20 mouse cellular contexts compared by ENCODE assay signal in genomic region chr8:120566681-120567080, GRCm38 (mm10). TPM values are rescaled to one million over a fixed set of nuclear protein-coding genes. Genes with fewer than 3 reads are reported as not detected.
DNase-seq lines count a peak whose midpoint lies in the region; ATAC-seq lines count a peak whose summit lies in the region.
"Had no signal": no experiment of that assay in that cellular context is flagged by ENCODE, and none has a peak within 500 bp of the region (broad histone marks: within the 10 kb centered on the region; RNA-seq: fewer than 3 reads in every experiment).

No protein-coding gene starts in this region.

- H3K27ac ChIP-seq in hindbrain, embryonic 10.5 days: peak overlapping the region; percentile 74
- no peak overlapping the region for H3K27ac ChIP-seq in hindbrain, embryonic 16.5 days (ENCODE audit: low read depth, low read length)
- peak overlapping the region; percentile 89 for H3K27ac ChIP-seq in neural tube, embryonic 13.5 days (replicated peaks)
- H3K27ac ChIP-seq: heart, embryonic 15.5 days; hindbrain, embryonic 15.5 days had no signal

- peaks cover 86% of the 10 kb centered on the region for H3K36me3 ChIP-seq in hindbrain, embryonic 10.5 days
- H3K36me3 ChIP-seq in hindbrain, embryonic 16.5 days (ENCODE audit: control insufficient read depth, insufficient read depth, low read length): peaks cover 29% of the 10 kb centered on the region
- H3K36me3 ChIP-seq in neural tube, embryonic 13.5 days: peaks cover 53% of the 10 kb centered on the region

- DNase-seq in hindbrain, embryonic 10.5 days (ENCODE audit: low spot score): no peak
- DNase-seq in neural tube, embryonic 10.5 days (ENCODE audit: extremely low spot score, low spot score): no peak
- DNase-seq in cerebellum, postnatal 36 days: peak; percentile 57 to 66
- no peak for DNase-seq in adipocyte (ENCODE audit: low spot score)
- DNase-seq in T-cell, adult 2 months (ENCODE audit: low spot score): no peak
- DNase-seq: adrenal gland, adult 8-10 months; heart, adult 11 months; kidney, adult 11 months; kidney, postnatal 10 days; liver; lung, adult 18-20 months; lung, postnatal 36 days; retina, postnatal 1 day; thymus, postnatal 4 days had no signal

- H3K27me3 ChIP-seq in hindbrain, embryonic 10.5 days (ENCODE audit: insufficient read depth, poor library complexity, severe bottlenecking): peaks cover 3% of the 10 kb centered on the region; the same call in 1 of the 2 replicates
- H3K27me3 ChIP-seq in hindbrain, embryonic 16.5 days (replicated peaks; ENCODE audit: control insufficient read depth, insufficient read depth, low read length): no peaks in the 10 kb centered on the region
- no peaks in the 10 kb centered on the region for H3K27me3 ChIP-seq in neural tube, embryonic 13.5 days
- H3K27me3 ChIP-seq: heart, embryonic 15.5 days; hindbrain, embryonic 15.5 days; midbrain, embryonic 13.5 days had no signal

- H3K9ac ChIP-seq in hindbrain, embryonic 16.5 days (ENCODE audit: low read depth, low read length): no peak overlapping the region
- H3K9ac ChIP-seq in neural tube, embryonic 13.5 days: peak overlapping the region; percentile 14; the same call in 1 of the 2 replicates
- H3K9ac ChIP-seq: heart, embryonic 15.5 days; hindbrain, embryonic 15.5 days; midbrain, embryonic 13.5 days had no signal

- no peak overlapping the region for H3K4me3 ChIP-seq in hindbrain, embryonic 10.5 days
- no peak overlapping the region for H3K4me3 ChIP-seq in hindbrain, embryonic 16.5 days (ENCODE audit: low read length)
- H3K4me3 ChIP-seq in neural tube, embryonic 13.5 days: no peak overlapping the region
- H3K4me3 ChIP-seq: heart, embryonic 15.5 days; hindbrain, embryonic 15.5 days; midbrain, embryonic 13.5 days; myocyte had no signal

- no peak overlapping the region for H3K4me2 ChIP-seq in hindbrain, embryonic 16.5 days (ENCODE audit: low read length)
- no peak overlapping the region for H3K4me2 ChIP-seq in neural tube, embryonic 13.5 days
- H3K4me2 ChIP-seq: heart, embryonic 15.5 days; hindbrain, embryonic 15.5 days; midbrain, embryonic 13.5 days had no signal

- WGBS in hindbrain, embryonic 10.5 days: 90% methylated on average over 8 of the region's 8 CpGs
- 72% methylated on average over 8 of the region's 8 CpGs for WGBS in hindbrain, embryonic 16.5 days
- 68% methylated on average over 8 of the region's 8 CpGs for WGBS in neural tube, embryonic 13.5 days

- no peak for ATAC-seq in hindbrain, embryonic 16.5 days
- no peak for ATAC-seq in neural tube, embryonic 13.5 days (ENCODE audit: low read depth)
- ATAC-seq: midbrain, embryonic 13.5 days had no signal

- no peaks in the 10 kb centered on the region for H3K9me3 ChIP-seq in hindbrain, embryonic 10.5 days
- H3K9me3 ChIP-seq in hindbrain, embryonic 16.5 days (ENCODE audit: control insufficient read depth, low read length): no peaks in the 10 kb centered on the region
- no peaks in the 10 kb centered on the region for H3K9me3 ChIP-seq in neural tube, embryonic 13.5 days
- H3K9me3 ChIP-seq: heart, embryonic 15.5 days; hindbrain, embryonic 15.5 days; midbrain, embryonic 13.5 days had no signal

- H3K4me1 ChIP-seq in hindbrain, embryonic 10.5 days (replicated peaks): peaks cover 95% of the 10 kb centered on the region
- peaks cover 39% of the 10 kb centered on the region for H3K4me1 ChIP-seq in hindbrain, embryonic 16.5 days (ENCODE audit: control insufficient read depth, insufficient read depth, low read depth, low read length)
- peaks cover 74% of the 10 kb centered on the region for H3K4me1 ChIP-seq in neural tube, embryonic 13.5 days (replicated peaks)

RNA-seq across cellular contexts. Expression of gene Gins2, which starts 22.4 kb away (rescaled TPM):
- 138 and 165 TPM in 2 replicates for polyA plus RNA-seq in hindbrain, embryonic 10.5 days (2016; fragmentation: Nextera tagmentation; extraction: Ambion mirVana)
- 20.6 and 22.0 TPM in 2 replicates for polyA plus RNA-seq in hindbrain, embryonic 16.5 days (2015; fragmentation: Nextera tagmentation; extraction: Ambion mirVana)
- 20.1 and 21.5 TPM in 2 replicates for polyA plus RNA-seq in neural tube, embryonic 13.5 days (2015; fragmentation: Nextera tagmentation; extraction: Ambion mirVana)

Comparison
In these comparisons a context has a peak if more than half of its experiments do, and no peak if none do; other contexts are left out.
1. DNase-seq: peak in cerebellum, postnatal 36 days (2 of 2); none in hindbrain, embryonic 10.5 days (single experiment), neural tube, embryonic 10.5 days (single experiment), adipocyte (single experiment) and T-cell, adult 2 months (single experiment).